Mouse (Mus musculus) skeletal muscle tissue, adult 2 months (tissue): ENCODE results near the gene Rab5a.
"Not testable (repeated sequence)": the region's sequence is repeated elsewhere in the genome, so short reads cannot be mapped to it uniquely, and the experiment has no call there.

Source experiments
- DNase-seq: peaks from one replicate; pipeline ENCODE4 v3.0.0-alpha.2; 2012; ENCODE audit warnings: low read depth, low spot score

The Rab5a gene

GRCm38 (mm10) chr17:53478858-53479603, at the start of gene Rab5a:
Gene Rab5a (plus strand): TSS chr17:53479234.
- DNase-seq = peak; percentile 99

- no peak for DNase-seq
These were observed 22.9 kb upstream of the Rab5a start for GRCm38 (mm10) chr17:53456152-53456551.

- DNase-seq = no peak
These were observed 22.3 kb upstream of the Rab5a start for GRCm38 (mm10) chr17:53456742-53457141.

GRCm38 (mm10) chr17:53462603-53463495, 16.2 kb upstream of the Rab5a start, which contains the start of gene Efhb:
Gene Efhb (minus strand): TSS chr17:53463321.
- peak; percentile 74 for DNase-seq

- DNase-seq = no peak
These were observed 15.6 kb upstream of the Rab5a start for GRCm38 (mm10) chr17:53463496-53463840.

GRCm38 (mm10) chr17:53465569-53465968, 13.5 kb upstream of the Rab5a start:
- DNase-seq = no peak

GRCm38 (mm10) chr17:53468697-53469096, 10.3 kb upstream of the Rab5a start:
- no peak for DNase-seq

GRCm38 (mm10) chr17:53478066-53478857, 772 bp upstream of the Rab5a start:
- no peak for DNase-seq

GRCm38 (mm10) chr17:53479604-53480041, 589 bp downstream of the Rab5a start:
- DNase-seq = peak; percentile 20

GRCm38 (mm10) chr17:53480433-53480832, 1.4 kb downstream of the Rab5a start:
- DNase-seq = no peak

- no peak for DNase-seq
These were observed 9.4 kb downstream of the Rab5a start for GRCm38 (mm10) chr17:53488291-53489006.

- DNase-seq = no peak
These were observed 10.0 kb downstream of the Rab5a start for GRCm38 (mm10) chr17:53489007-53489378.

GRCm38 (mm10) chr17:53502966-53503365, 23.9 kb downstream of the Rab5a start:
- DNase-seq = no peak

- DNase-seq = peak; percentile 8
These were observed 33.4 kb downstream of the Rab5a start for GRCm38 (mm10) chr17:53512311-53512951.

GRCm38 (mm10) chr17:53519364-53519763, 40.3 kb downstream of the Rab5a start:
- no peak for DNase-seq

- no peak for DNase-seq
These were observed 41.5 kb downstream of the Rab5a start for GRCm38 (mm10) chr17:53520509-53520908.

- no peak for DNase-seq
These were observed 49.0 kb downstream of the Rab5a start for GRCm38 (mm10) chr17:53528034-53528433.

- DNase-seq = no peak
These were observed 52.1 kb downstream of the Rab5a start for GRCm38 (mm10) chr17:53531160-53531559.

- DNase-seq = no peak
These were observed 53.4 kb downstream of the Rab5a start for GRCm38 (mm10) chr17:53532425-53532824.

- DNase-seq = not testable (repeated sequence)
These were observed 60.3 kb downstream of the Rab5a start, which contains the start of gene Pp2d1 for GRCm38 (mm10) chr17:53539351-53539750. Gene Pp2d1 (minus strand): TSS chr17:53539451.

GRCm38 (mm10) chr17:53542536-53542935, 63.5 kb downstream of the Rab5a start:
- no peak for DNase-seq
